Mouse (Mus musculus) embryonic fibroblast, embryonic 13.5 days (primary cell): ENCODE measurements around the gene Efcab8.

Source experiments
- CTCF ChIP-seq: IDR thresholded peaks from 2 replicates; pipeline ENCODE4 v1.5.1; 2011; ENCODE audit warnings: mild to moderate bottlenecking, control low read depth, low read length, moderate library complexity, borderline replicate concordance; ENCODE audit not compliant: insufficient read depth
- POLR2A ChIP-seq: IDR thresholded peaks from 2 replicates; pipeline ENCODE4 v1.6.1; 2011; ENCODE audit warnings: low read depth, mild to moderate bottlenecking, control low read depth, low read length, moderate library complexity

- no peak for TF ChIP-seq POLR2A
- no peak for TF ChIP-seq CTCF
Measured at GRCm38 (mm10) chr2:153747994-153748393, 31.7 kb upstream of the Efcab8 start.
